Mouse (Mus musculus) liver, embryonic 15.5 days (tissue): ENCODE measurements around the gene Zfp446. TPM values are rescaled to one million over a fixed set of nuclear protein-coding genes. Genes with fewer than 3 reads are reported as not detected.

Experiments used
- ATAC-seq: fragments of 200-750 bp; cut with Nextera tagmentation; 2 replicates; pipeline ENCODE4 v1.8.0; 2017; ENCODE audit warnings: moderate number of reproducible peaks, mild to moderate bottlenecking, moderate library complexity; ENCODE audit not compliant: insufficient read depth
- H3K27ac ChIP-seq: fragments of 300-500 bp; sonication (generic); replicated peaks from 2 replicates; pipeline ENCODE4 v1.5.1; 2015; ENCODE audit warnings: mild to moderate bottlenecking, inconsistent platforms
- H3K27me3 ChIP-seq: fragments of 300-500 bp; sonication (generic); 2 replicates; pipeline ENCODE4 v1.6.1; 2015; ENCODE audit warnings: mild to moderate bottlenecking, inconsistent platforms
- H3K36me3 ChIP-seq: fragments of 300-500 bp; sonication (generic); replicated peaks from 2 replicates; pipeline ENCODE4 v1.6.1; 2015; ENCODE audit warnings: moderate library complexity, mild to moderate bottlenecking, inconsistent platforms
- H3K4me1 ChIP-seq: fragments of 300-500 bp; sonication (generic); replicated peaks from 2 replicates; pipeline ENCODE4 v1.6.1; 2015; ENCODE audit warnings: inconsistent platforms
- H3K4me2 ChIP-seq: fragments of 300-500 bp; sonication (generic); 2 replicates; pipeline ENCODE4 v1.6.1; 2015; ENCODE audit warnings: moderate library complexity, mild to moderate bottlenecking, inconsistent platforms
- H3K4me3 ChIP-seq: fragments of 300-500 bp; sonication (generic); replicated peaks from 2 replicates; pipeline ENCODE4 v1.5.1; 2015; ENCODE audit warnings: mild to moderate bottlenecking, inconsistent platforms
- H3K9ac ChIP-seq: fragments of 300-500 bp; sonication (generic); 2 replicates; pipeline ENCODE4 v1.6.1; 2015; ENCODE audit warnings: moderate library complexity, mild to moderate bottlenecking, inconsistent platforms
- H3K9me3 ChIP-seq: fragments of 300-500 bp; sonication (generic); replicated peaks from 2 replicates; pipeline ENCODE4 v1.6.1; 2016; ENCODE audit warnings: inconsistent platforms
- WGBS: fragments of 180-500 bp; shearing (Covaris S2); methylation state at CpG from one replicate; pipeline ENCODE4 v1.1.7; 2015; ENCODE audit warnings: mixed read lengths; ENCODE audit not compliant: insufficient replicate concordance; 5-methylcytosine and 5-hydroxymethylcytosine counted together
- polyA plus RNA-seq: library from polyadenylated mRNA; unstranded; fragments of >200 nt; fragmentation: Nextera tagmentation; extraction: Ambion mirVana; gene quantifications from 2 replicates; pipeline ENCODE4 v1.2.1, GENCODE M21; 2015

Gene Zfp446
- polyA plus RNA-seq, 1 experiment from 2014 or later: 2.2 TPM

GRCm38 (mm10) chr7:12959718-12960117, 17.9 kb upstream of the Zfp446 start:
- Histone ChIP-seq H3K9ac (no peak overlapping the region), H3K4me3 (no peak overlapping the region), H3K36me3 (no peaks in the 10 kb centered on the region), H3K27ac (no peak overlapping the region), H3K4me2 (no peak overlapping the region), H3K4me1 (peaks cover 26% of the 10 kb centered on the region), H3K9me3 (no peaks in the 10 kb centered on the region), H3K27me3 (no peaks in the 10 kb centered on the region)
- no peak for ATAC-seq
- WGBS: 36% methylated on average over 4 of the region's 4 CpGs

DNA sequence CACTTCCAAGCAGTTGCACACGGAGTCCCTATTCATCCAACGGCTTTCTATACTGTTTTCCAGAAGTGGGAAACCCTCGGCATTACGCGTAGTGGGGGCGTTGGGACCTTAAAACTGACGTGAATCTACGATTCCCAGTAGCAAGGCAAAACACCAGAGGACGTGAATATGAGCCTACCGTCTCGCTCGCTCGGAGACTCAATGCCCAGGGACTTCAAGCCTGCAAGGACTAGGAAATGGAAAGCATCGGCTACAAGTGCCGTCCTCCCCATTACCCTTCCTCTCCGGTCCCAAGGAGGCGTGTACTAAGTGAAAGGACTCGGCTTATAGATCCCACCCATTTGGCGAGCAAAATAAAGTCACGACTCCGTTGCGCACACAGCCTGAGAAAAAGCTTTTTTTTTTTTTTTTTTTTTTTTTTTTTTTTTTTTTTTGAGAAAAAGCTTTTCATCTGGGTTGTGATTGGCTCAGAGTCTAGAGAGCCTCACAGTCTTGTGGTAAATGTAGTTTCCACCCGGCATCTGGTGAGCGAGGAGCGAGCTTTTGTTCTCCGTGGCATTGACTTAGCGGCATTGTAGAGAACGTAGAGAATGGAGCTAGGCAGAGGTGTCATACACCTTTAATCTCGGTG, 16.0 kb upstream of the Zfp446 start:
- Histone ChIP-seq H3K36me3 (no peaks in the 10 kb centered on the region), H3K4me3 (peak overlapping the region; percentile 66), H3K9me3 (no peaks in the 10 kb centered on the region), H3K4me2 (peak overlapping the region; percentile 79), H3K4me1 (peaks cover 42% of the 10 kb centered on the region), H3K9ac (peak overlapping the region; percentile 66), H3K27me3 (no peaks in the 10 kb centered on the region), H3K27ac (peak overlapping the region; percentile 72)
- ATAC-seq: peak; percentile 23; the same call in 1 of the 2 replicates
- WGBS: 2% methylated on average over 29 of the region's 29 CpGs

- Histone ChIP-seq H3K9me3 (no peaks in the 10 kb centered on the region), H3K4me3 (peak within 1 kb of the TSS; percentile 73), H3K4me2 (peak within 1 kb of the TSS; percentile 96), H3K27ac (peak within 1 kb of the TSS; percentile 89), H3K27me3 (no peaks in the 10 kb centered on the region), H3K9ac (peak within 1 kb of the TSS; percentile 78), H3K36me3 (peaks cover 22% of the 10 kb centered on the region), H3K4me1 (peaks cover 59% of the 10 kb centered on the region)
- peak; percentile 91 for ATAC-seq
- WGBS: under 1% methylated on average over 23 of the region's 23 CpGs
Measured at GRCm38 (mm10) chr7:12965678-12966091, 12.0 kb upstream of the Zfp446 start, which contains the start of gene Zfp324. Gene Zfp324, plus strand, starts transcription at chr7:12965838.

DNA sequence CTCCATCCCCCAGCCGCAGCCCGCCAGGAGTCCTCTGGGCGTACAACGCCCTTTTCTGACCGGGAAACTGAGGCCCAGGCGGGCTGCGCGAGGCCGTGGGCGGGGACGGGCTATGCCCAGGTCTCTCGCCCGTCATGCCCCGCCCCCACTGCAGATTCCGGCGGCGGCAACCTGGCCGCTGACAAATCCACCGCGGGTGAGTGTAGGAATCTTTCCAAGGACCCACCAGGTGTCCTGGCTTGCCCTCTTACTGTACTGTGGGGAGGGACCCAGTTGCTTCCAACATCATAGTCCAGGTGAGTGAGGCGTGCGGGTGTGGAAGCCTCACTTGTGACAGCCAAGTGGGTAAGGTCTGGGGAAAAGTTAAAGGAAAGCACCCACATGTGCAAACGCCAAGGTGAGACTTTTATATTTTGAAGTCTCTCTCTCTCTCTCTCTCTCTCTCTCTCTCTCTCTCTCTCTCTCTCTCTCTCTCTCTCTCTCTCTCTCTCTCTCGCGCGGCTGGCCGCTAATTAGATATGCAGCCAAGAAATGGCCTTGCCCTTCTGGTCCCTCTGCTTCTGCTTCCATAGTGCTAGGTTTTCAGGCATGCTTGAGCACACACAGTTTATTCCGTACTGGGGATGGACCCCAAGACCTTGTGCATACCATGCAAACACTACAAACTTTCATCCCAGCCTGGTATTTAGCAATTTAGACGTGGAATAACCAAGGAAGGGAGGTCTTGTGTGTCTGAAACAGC, 11.4 kb upstream of the Zfp446 start:
- H3K4me1 ChIP-seq: peaks cover 55% of the 10 kb centered on the region
- H3K27ac ChIP-seq: peak overlapping the region; percentile 89
- peak overlapping the region; percentile 73 for H3K4me3 ChIP-seq
- ATAC-seq: peak; percentile 86
- WGBS: 1% methylated on average over 29 of the region's 29 CpGs
- no peaks in the 10 kb centered on the region for H3K9me3 ChIP-seq
- H3K36me3 ChIP-seq: peaks cover 28% of the 10 kb centered on the region
- H3K4me2 ChIP-seq: peak overlapping the region; percentile 96
- H3K9ac ChIP-seq: peak overlapping the region; percentile 78
- no peaks in the 10 kb centered on the region for H3K27me3 ChIP-seq

DNA sequence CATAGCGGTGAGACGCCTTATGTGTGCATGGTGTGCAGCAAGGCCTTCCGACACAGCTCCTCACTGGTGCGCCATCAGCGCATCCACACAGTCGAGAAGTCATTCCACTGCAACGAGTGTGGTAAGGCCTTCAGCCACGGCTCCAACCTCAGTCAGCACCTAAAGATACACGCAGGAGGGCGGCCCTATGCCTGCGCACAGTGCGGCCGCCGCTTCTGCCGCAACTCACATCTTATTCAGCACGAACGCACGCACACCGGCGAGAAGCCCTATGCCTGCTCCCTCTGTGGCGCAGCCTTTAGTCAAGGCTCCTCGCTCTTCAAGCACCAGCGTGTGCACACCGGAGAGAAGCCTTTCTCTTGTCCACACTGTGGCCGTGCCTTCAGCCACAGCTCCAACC, 6.7 kb upstream of the Zfp446 start:
- Histone ChIP-seq H3K4me3 (no peak overlapping the region), H3K4me1 (peaks cover 31% of the 10 kb centered on the region), H3K27me3 (no peaks in the 10 kb centered on the region), H3K27ac (no peak overlapping the region), H3K9ac (no peak overlapping the region), H3K4me2 (no peak overlapping the region), H3K9me3 (no peaks in the 10 kb centered on the region), H3K36me3 (peaks cover 37% of the 10 kb centered on the region)
- ATAC-seq: no peak
- 88% methylated on average over 25 of the region's 25 CpGs for WGBS

DNA sequence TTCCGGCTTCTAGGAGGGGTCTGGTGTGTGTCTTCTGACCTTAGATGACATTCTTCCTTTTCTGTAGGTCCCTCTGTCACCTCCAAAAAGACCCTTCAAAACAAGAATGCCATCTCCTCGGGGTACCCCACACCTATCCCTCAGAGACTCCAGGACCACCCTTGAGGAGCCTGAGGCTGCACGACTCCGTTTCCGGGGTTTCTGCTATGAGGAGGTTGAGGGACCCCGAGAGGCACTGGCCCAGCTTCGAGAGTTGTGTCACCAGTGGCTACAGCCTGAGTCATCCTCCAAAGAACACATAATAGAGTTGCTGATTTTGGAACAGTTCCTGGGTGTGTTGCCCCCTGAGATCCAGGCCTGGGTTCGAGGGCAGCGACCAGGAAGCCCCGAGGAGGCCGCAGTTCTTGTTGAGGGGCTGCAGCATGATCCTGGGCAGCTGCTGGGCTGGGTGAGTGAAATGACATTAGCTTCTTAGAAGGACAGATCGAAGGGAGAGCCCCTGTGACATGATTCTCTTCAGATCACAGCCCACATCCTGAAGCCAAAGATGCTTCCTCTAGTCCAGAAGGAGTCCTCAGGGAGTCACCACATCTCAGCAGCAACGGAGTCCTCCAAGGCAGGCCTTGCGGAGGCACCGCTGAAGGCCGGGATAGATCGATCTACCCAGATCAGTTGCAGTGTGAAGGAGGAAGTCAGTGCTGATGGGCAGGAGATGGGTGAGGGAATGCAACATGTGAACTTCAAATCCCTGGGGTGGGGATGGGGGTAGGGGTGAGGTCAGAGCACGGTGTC, 1.5 kb downstream of the Zfp446 start:
- peaks cover 33% of the 10 kb centered on the region for H3K4me1 ChIP-seq
- H3K9ac ChIP-seq: peak overlapping the region; percentile 78
- H3K27me3 ChIP-seq: no peaks in the 10 kb centered on the region
- no peaks in the 10 kb centered on the region for H3K9me3 ChIP-seq
- H3K4me2 ChIP-seq: peak overlapping the region; percentile 96
- H3K36me3 ChIP-seq: no peaks in the 10 kb centered on the region
- peak overlapping the region; percentile 93 for H3K27ac ChIP-seq
- ATAC-seq: no peak
- H3K4me3 ChIP-seq: peak overlapping the region; percentile 67
- WGBS: 73% methylated on average over 18 of the region's 18 CpGs

DNA sequence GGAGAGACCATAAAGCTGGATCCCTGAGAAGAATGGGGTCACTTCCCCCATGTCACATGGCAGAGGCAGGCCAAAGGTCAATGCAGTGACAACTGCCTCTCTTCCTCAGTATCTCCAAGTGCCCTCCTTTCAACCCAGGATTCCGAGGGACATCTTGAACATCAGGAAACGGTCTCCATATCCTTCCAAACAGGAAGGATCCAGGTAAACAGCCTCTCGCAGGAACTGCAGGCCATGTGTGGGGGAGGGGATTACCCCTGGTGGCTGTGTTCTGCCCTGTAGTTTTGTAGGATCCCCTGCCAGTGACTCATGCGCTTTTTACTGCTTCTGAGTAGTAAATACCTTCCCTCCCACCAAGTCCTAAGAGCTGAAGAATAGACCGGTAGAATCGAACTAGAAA, 2.1 kb downstream of the Zfp446 start:
- Histone ChIP-seq H3K27ac (0 out of 2 replicates have a peak overlapping the region, but pooled peaks have one; percentile 93), H3K9ac (no peak overlapping the region), H3K36me3 (no peaks in the 10 kb centered on the region), H3K27me3 (no peaks in the 10 kb centered on the region), H3K4me1 (peaks cover 33% of the 10 kb centered on the region), H3K4me2 (no peak overlapping the region), H3K4me3 (no peak overlapping the region), H3K9me3 (no peaks in the 10 kb centered on the region)
- 66% methylated on average over 6 of the region's 6 CpGs for WGBS
- ATAC-seq: no peak

DNA sequence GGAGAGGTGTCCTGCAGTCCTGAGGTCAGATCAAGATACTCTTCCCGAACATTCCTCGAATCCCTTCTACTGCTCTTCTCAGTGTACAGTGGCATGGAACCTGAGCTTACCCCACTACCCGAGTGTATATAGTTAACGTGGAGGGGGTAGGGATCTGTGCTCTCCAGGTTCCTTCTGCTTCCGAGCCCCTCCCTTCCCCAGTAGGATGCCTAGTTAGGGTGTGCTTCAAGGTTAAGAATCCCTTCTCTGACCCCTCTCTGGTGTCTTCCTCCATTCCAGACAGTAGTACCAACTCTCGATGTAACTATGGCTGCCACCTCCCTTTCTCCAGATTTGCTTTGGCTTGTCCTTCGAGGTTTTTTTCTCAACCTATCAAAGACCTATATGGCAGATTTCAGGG, 2.6 kb downstream of the Zfp446 start:
- ATAC-seq: no peak
- Histone ChIP-seq H3K27me3 (no peaks in the 10 kb centered on the region), H3K9me3 (no peaks in the 10 kb centered on the region), H3K4me3 (no peak overlapping the region), H3K4me1 (peaks cover 36% of the 10 kb centered on the region), H3K36me3 (no peaks in the 10 kb centered on the region), H3K27ac (no peak overlapping the region), H3K4me2 (no peak overlapping the region), H3K9ac (no peak overlapping the region)
- WGBS: 79% methylated on average over 7 of the region's 7 CpGs

GRCm38 (mm10) chr7:12985724-12986123, 8.1 kb downstream of the Zfp446 start:
- 21% methylated on average over 1 of the region's 1 CpGs for WGBS
- H3K4me1 ChIP-seq: peaks cover 39% of the 10 kb centered on the region
- H3K9me3 ChIP-seq: no peaks in the 10 kb centered on the region
- no peak overlapping the region for H3K9ac ChIP-seq
- 0 out of 2 replicates have a peak overlapping the region, but pooled peaks have one; percentile 53 for H3K27ac ChIP-seq
- no peak overlapping the region for H3K4me3 ChIP-seq
- H3K4me2 ChIP-seq: no peak overlapping the region
- no peaks in the 10 kb centered on the region for H3K27me3 ChIP-seq
- no peaks in the 10 kb centered on the region for H3K36me3 ChIP-seq
- peak; percentile 55 for ATAC-seq

DNA sequence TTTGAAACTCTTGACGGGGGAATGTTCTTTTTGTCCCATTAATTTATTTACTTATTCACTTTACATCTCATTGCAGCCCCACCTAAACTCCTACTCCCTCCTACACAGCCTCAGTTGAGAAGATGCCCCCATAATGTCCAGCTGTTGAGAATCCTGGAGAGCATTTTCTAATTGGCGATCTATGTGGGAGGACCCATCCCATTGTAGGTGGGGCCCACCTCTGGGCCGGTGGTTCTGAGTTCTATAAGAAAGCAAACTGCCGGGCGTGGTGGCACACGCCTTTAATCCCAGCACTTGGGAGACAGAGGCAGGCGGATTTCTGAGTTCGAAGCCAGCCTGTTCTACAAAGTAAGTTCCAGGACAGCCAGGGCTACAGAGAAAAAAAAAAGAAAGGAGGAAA, 9.3 kb downstream of the Zfp446 start:
- no peaks in the 10 kb centered on the region for H3K9me3 ChIP-seq
- H3K4me2 ChIP-seq: no peak overlapping the region
- peak overlapping the region; percentile 66; the same call in 1 of the 2 replicates for H3K27ac ChIP-seq
- peaks cover 39% of the 10 kb centered on the region for H3K4me1 ChIP-seq
- H3K36me3 ChIP-seq: no peaks in the 10 kb centered on the region
- H3K27me3 ChIP-seq: no peaks in the 10 kb centered on the region
- ATAC-seq: no peak
- no peak overlapping the region for H3K9ac ChIP-seq
- no peak overlapping the region for H3K4me3 ChIP-seq
- 66% methylated on average over 8 of the region's 8 CpGs for WGBS
